In the genomic region with DNA sequence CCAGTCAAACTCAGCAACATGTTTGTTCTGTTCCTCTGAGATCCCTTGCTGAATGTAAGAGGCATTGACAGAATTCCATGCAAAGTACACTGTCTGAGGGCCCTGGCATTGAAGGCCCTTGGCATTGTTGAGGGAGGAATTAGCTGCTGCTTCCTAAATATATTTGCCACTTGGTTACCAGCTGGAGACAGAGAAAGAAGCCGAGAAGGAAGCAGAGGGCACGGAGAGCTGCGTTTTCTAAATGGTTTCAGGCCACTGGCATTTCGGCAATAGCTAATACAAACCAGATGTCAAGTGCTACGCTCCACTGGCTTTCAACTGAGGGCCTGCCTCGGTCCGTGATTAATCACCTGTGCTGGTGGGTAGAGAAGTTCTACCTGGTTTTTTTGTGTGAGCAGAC, we compare ENCODE assay signal across 10 mouse cellular contexts.
DNase-seq lines count a peak whose midpoint lies in the region; ATAC-seq lines count a peak whose summit lies in the region.
"Had no signal": no experiment of that assay in that cellular context is flagged by ENCODE, and none has a peak within 500 bp of the region (broad histone marks: within the 10 kb centered on the region; RNA-seq: fewer than 3 reads in every experiment).

No protein-coding gene starts in this region.

- no peak overlapping the region for H3K27ac ChIP-seq in hindbrain, embryonic 14.5 days
- H3K27ac ChIP-seq in limb, embryonic 11.5 days (replicated peaks; ENCODE audit: low read depth, low read length), result peak overlapping the region; percentile 81

- no peak overlapping the region for H3K9ac ChIP-seq in hindbrain, embryonic 14.5 days
- H3K9ac ChIP-seq in limb, embryonic 11.5 days (ENCODE audit: low read length), result no peak overlapping the region

- no peak overlapping the region for H3K4me3 ChIP-seq in hindbrain, embryonic 14.5 days (replicated peaks; ENCODE audit: low read length)
- H3K4me3 ChIP-seq in limb, embryonic 11.5 days (ENCODE audit: low read depth, low read length), result no peak overlapping the region

- no peak for ATAC-seq in hindbrain, embryonic 14.5 days (ENCODE audit: low FRiP score)
- peak; percentile 83; the same call in 1 of the 2 replicates for ATAC-seq in limb, embryonic 11.5 days (ENCODE audit: insufficient number of reproducible peaks, low FRiP score, low TSS enrichment, low read depth)
- ATAC-seq: CD4-positive, CD25-positive, alpha-beta regulatory T cell, adult 4 months had no signal

- peaks cover 18% of the 10 kb centered on the region for H3K4me1 ChIP-seq in hindbrain, embryonic 14.5 days (replicated peaks; ENCODE audit: control insufficient read depth, insufficient read depth, low read length)
- peaks cover 38% of the 10 kb centered on the region for H3K4me1 ChIP-seq in limb, embryonic 11.5 days (ENCODE audit: control insufficient read depth, insufficient read depth, low read length)

- H3K9me3 ChIP-seq in hindbrain, embryonic 14.5 days (ENCODE audit: control insufficient read depth, low read length), result no peaks in the 10 kb centered on the region
- H3K9me3 ChIP-seq in limb, embryonic 11.5 days (ENCODE audit: control insufficient read depth, low read length), result no peaks in the 10 kb centered on the region

- DNase-seq in ovary, adult 18-20 months (ENCODE audit: low spot score), result peak; percentile 6
- no peak for DNase-seq in ovary, postnatal 14 days (ENCODE audit: low spot score)
- DNase-seq in hindbrain, embryonic 14.5 days (ENCODE audit: low spot score), result no peak
- peak; percentile 82 for DNase-seq in limb, embryonic 11.5 days (ENCODE audit: low spot score)
- DNase-seq in retina, embryonic 14.5 days (ENCODE audit: low spot score), result peak; percentile 32
- no peak for DNase-seq in adrenal gland, postnatal 36 days
- DNase-seq in frontal cortex, postnatal 25 days (ENCODE audit: low spot score in 2 of 2), result no peak
- no peak for DNase-seq in cerebellum, adult 8-10 months
- DNase-seq: lung, adult 2 months had no signal

- H3K27me3 ChIP-seq in hindbrain, embryonic 14.5 days (ENCODE audit: control insufficient read depth, insufficient read depth, low read length), result peaks cover 5% of the 10 kb centered on the region; the same call in 1 of the 2 replicates
- H3K27me3 ChIP-seq in limb, embryonic 11.5 days (ENCODE audit: control insufficient read depth, insufficient read depth, low read length), result no peaks in the 10 kb centered on the region

- H3K4me2 ChIP-seq in hindbrain, embryonic 14.5 days (replicated peaks), result peak overlapping the region; percentile 2
- H3K4me2 ChIP-seq in limb, embryonic 11.5 days (ENCODE audit: low read depth, severe bottlenecking), result peak overlapping the region; percentile 22

- WGBS in hindbrain, embryonic 14.5 days, result 5% methylated on average over 7 of the region's 7 CpGs
- WGBS in limb, embryonic 11.5 days, result 1% methylated on average over 7 of the region's 7 CpGs

- H3K36me3 ChIP-seq in hindbrain, embryonic 14.5 days (replicated peaks; ENCODE audit: control insufficient read depth, insufficient read depth), result no peaks in the 10 kb centered on the region
- no peaks in the 10 kb centered on the region for H3K36me3 ChIP-seq in limb, embryonic 11.5 days (ENCODE audit: control insufficient read depth, insufficient read depth, low read length)

Comparison
In these comparisons a context has a peak if more than half of its experiments do, and no peak if none do; other contexts are left out.
1. DNase-seq: peak in ovary, adult 18-20 months (single experiment), limb, embryonic 11.5 days (single experiment) and retina, embryonic 14.5 days (single experiment); none in ovary, postnatal 14 days (single experiment), hindbrain, embryonic 14.5 days (single experiment), adrenal gland, postnatal 36 days (0 of 2), frontal cortex, postnatal 25 days (0 of 2) and cerebellum, adult 8-10 months (single experiment).